Mouse (Mus musculus) adrenal gland, postnatal 25 days (tissue): ENCODE results near the gene Tex9. TPM values are rescaled to one million over a fixed set of nuclear protein-coding genes. Genes with fewer than 3 reads are reported as not detected.

Experiments
- microRNA-seq, 2 experiments: library from miRNA; unstranded; fragments of <30 nt; microRNA quantifications; one replicate each; pipeline ENCODE4 v1.2.0; 2021
- total RNA-seq: library from RNA; stranded (reverse); gene quantifications from 2 replicates; pipeline ENCODE4 v1.2.3, GENCODE M21; 2021

Gene Tex9
- total RNA-seq, 1 experiment from 2014 or later: 11.0 TPM

Small RNAs within 50 kb of the gene (microRNA-seq; reads per million reads assigned to microRNA genes)
- gene Gm28010: 0 reads per million in 2 experiments

Other genes starting within 250 kb of the Tex9 start
- gene Zfp280d, start 217.4 kb downstream of the Tex9 start, total RNA-seq: 41.3 and 48.9 TPM in 2 replicates
- 4.1 and 4.7 TPM in 2 replicates for gene Mns1, start 54.2 kb downstream of the Tex9 start, total RNA-seq
- gene Rfx7, start 40.0 kb upstream of the Tex9 start, total RNA-seq: 30.9 and 32.5 TPM in 2 replicates
- gene Nedd4, start 170.1 kb upstream of the Tex9 start, total RNA-seq: 418 and 467 TPM in 2 replicates